Mouse (Mus musculus) MEL (cell line): ENCODE results near the gene Btbd6.

ENCODE experiments used
- CTCF ChIP-seq, 3 experiments: IDR thresholded peaks in 2 of 3; conservative IDR thresholded peaks in 1 of 3; 2 replicates each; pipeline ENCODE4 v1.5.1; 2011 to 2012; ENCODE audit warnings: low read length in 3 of 3, low read depth in 2 of 3, mild to moderate bottlenecking in 2 of 3, improper control_type of control experiment in 1 of 3, inconsistent platforms in 1 of 3, mixed read lengths in 1 of 3, moderate library complexity in 1 of 3; ENCODE audit not compliant: control insufficient read depth in 1 of 3, insufficient read depth in 1 of 3, poor library complexity in 1 of 3, severe bottlenecking in 1 of 3
- EP300 ChIP-seq, 2 experiments: IDR thresholded peaks; 2 replicates each; pipeline ENCODE4 v1.6.1; 2011; ENCODE audit warnings: improper control_type of control experiment in 2 of 2, low read length in 2 of 2, low read depth in 1 of 2, mild to moderate bottlenecking in 1 of 2
- MAFK ChIP-seq: IDR thresholded peaks from 2 replicates; pipeline ENCODE4 v1.6.1; 2011; ENCODE audit warnings: low read depth, mild to moderate bottlenecking, low read length, improper control_type of control experiment, borderline replicate concordance
- MEF2A ChIP-seq: IDR thresholded peaks from 2 replicates; pipeline ENCODE4 v1.6.1; 2014; ENCODE audit warnings: low read depth, mild to moderate bottlenecking, inconsistent platforms, low read length, improper control_type of control experiment; ENCODE audit not compliant: poor library complexity, insufficient replicate concordance, severe bottlenecking; ENCODE audit errors: extremely low read depth
- NELFE ChIP-seq: IDR thresholded peaks from 2 replicates; pipeline ENCODE4 v1.6.1; 2011; ENCODE audit warnings: low read depth, low read length, improper control_type of control experiment
- POLR2A ChIP-seq, 2 experiments: IDR thresholded peaks; 2 replicates each; pipeline ENCODE4 v1.6.1; 2011 to 2012; ENCODE audit warnings: low read length in 2 of 2, mild to moderate bottlenecking in 2 of 2, control low read depth in 1 of 2, improper control_type of control experiment in 1 of 2, low read depth in 1 of 2, moderate library complexity in 1 of 2; ENCODE audit not compliant: control insufficient read depth in 1 of 2, insufficient read depth in 1 of 2, poor library complexity in 1 of 2

GRCm38 (mm10) chr12:112941156-112941775 is 35.0 kb upstream of the Btbd6 start:
- TF ChIP-seq POLR2A (IDR thresholded peaks at IDR 0.05; ENCODE audit: control insufficient read depth in 1 of 2, insufficient read depth in 1 of 2, low read depth in 1 of 2, low read length in 2 of 2, poor library complexity in 1 of 2) (no peak), CTCF (IDR thresholded peaks at IDR 0.05 in 2 of 3, conservative IDR thresholded peaks at IDR 0.05 in 1 of 3; ENCODE audit: control insufficient read depth in 1 of 3, insufficient read depth in 1 of 3, low read depth in 2 of 3, low read length in 3 of 3, poor library complexity in 1 of 3, severe bottlenecking in 1 of 3) (no peak), EP300 (IDR thresholded peaks at IDR 0.05; ENCODE audit: low read depth in 1 of 2, low read length in 2 of 2) (peak in 1 of 2 experiments; percentile 18; a peak in 1 of 4 replicates), NELFE (no peak), MAFK (no peak), MEF2A (no peak)
